ENCODE assay signal across 9 mouse cellular contexts in the genomic region with DNA sequence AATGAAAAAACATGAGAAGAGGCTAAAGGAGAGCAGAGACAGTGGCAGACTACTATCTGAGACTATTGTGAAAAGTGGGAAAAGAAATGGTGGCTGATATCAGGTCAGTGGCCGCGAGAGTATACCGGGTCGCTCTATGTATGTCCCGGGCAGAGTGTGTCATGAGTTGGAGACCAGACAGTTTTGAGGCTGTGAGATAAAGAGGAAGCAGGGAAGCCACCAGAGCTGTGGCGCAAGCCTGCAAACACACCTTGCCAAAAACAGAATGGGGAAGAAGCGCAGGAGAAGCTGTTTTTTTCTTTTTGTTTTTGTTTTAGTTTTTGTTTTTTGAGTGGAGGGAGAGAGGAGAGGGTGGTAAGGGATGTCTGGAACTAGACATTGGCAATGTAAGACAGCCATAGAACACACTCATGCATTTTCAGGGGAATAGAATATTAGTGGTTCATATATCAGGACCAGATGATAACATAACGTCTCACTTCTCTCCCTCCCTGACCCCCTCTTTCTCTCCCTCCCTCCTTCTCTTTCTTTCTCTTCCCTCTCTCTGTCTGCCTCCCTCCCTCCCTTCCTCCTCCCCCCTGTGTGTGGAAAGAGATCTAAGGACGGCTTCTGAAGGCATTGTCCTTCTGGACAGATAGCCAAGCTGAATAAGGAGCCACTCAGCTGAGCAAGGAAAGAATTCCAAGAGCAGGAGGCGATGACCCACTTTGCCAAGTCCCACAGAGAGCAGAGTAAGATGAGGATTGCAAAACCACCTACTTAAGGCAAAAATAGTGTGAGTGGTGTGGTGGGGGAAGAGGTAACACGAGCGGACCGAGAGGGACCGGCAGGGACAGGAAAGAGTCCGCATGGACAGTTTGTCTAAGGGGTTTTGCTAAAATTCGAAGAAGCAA.
A peak's percentile ranks its signal among the peaks of the same experiment; 100 is the strongest.
DNase-seq lines count a peak whose midpoint lies in the region; ATAC-seq and TF ChIP-seq lines count a peak whose summit lies in the region.
"Had no signal": no experiment of that assay in that cellular context is flagged by ENCODE, and none has a peak within 500 bp of the region (broad histone marks: within the 10 kb centered on the region; RNA-seq: fewer than 3 reads in every experiment).

No protein-coding gene starts in this region.

- no peak for TF ChIP-seq EP300 in stomach, postnatal 0 days (optimal IDR thresholded peaks at IDR 0.05)

- WGBS in stomach, embryonic 16.5 days = 73% methylated on average over 16 of the region's 16 CpGs
- 75% methylated on average over 16 of the region's 16 CpGs for WGBS in stomach, postnatal 0 days
- WGBS in lung, embryonic 16.5 days = 57% methylated on average over 16 of the region's 16 CpGs

- H3K4me1 ChIP-seq in stomach, embryonic 16.5 days (ENCODE audit: control insufficient read depth, insufficient read depth, low read length) = no peaks in the 10 kb centered on the region
- no peaks in the 10 kb centered on the region for H3K4me1 ChIP-seq in stomach, postnatal 0 days (replicated peaks; ENCODE audit: control insufficient read depth, insufficient read depth)
- H3K4me1 ChIP-seq in lung, embryonic 16.5 days (replicated peaks; ENCODE audit: control insufficient read depth, insufficient read depth, low read length) = peaks cover 4% of the 10 kb centered on the region; the same call in 1 of the 2 replicates
- H3K4me1 ChIP-seq: hindbrain, embryonic 15.5 days had no signal

- peak; percentile 27 for DNase-seq in gastrocnemius, postnatal 25 days
- DNase-seq in gastrocnemius, adult 8-10 months (ENCODE audit: low spot score in 2 of 2) = no peak
- DNase-seq in stomach, postnatal 0 days (ENCODE audit: low spot score) = no peak
- DNase-seq in adrenal gland, postnatal 14 days = no peak
- no peak for DNase-seq in embryo, embryonic 10.5 days (ENCODE audit: low spot score)

- H3K27ac ChIP-seq in stomach, embryonic 16.5 days (ENCODE audit: low read length) = no peak overlapping the region
- H3K27ac ChIP-seq in stomach, postnatal 0 days (replicated peaks) = no peak overlapping the region
- H3K27ac ChIP-seq in lung, embryonic 16.5 days (ENCODE audit: low read length) = no peak overlapping the region
- H3K27ac ChIP-seq: hindbrain, embryonic 15.5 days had no signal

- H3K4me3 ChIP-seq in stomach, embryonic 16.5 days (replicated peaks; ENCODE audit: low read length) = no peak overlapping the region
- H3K4me3 ChIP-seq in stomach, postnatal 0 days (ENCODE audit: low read depth, low read length) = no peak overlapping the region
- H3K4me3 ChIP-seq in lung, embryonic 16.5 days (ENCODE audit: low read length) = no peak overlapping the region
- H3K4me3 ChIP-seq: hindbrain, embryonic 15.5 days had no signal

- H3K9me3 ChIP-seq in stomach, embryonic 16.5 days (replicated peaks; ENCODE audit: control insufficient read depth, low read length) = no peaks in the 10 kb centered on the region
- no peaks in the 10 kb centered on the region for H3K9me3 ChIP-seq in stomach, postnatal 0 days (ENCODE audit: control insufficient read depth, low read length)
- H3K9me3 ChIP-seq in lung, embryonic 16.5 days (ENCODE audit: control insufficient read depth, low read length) = no peaks in the 10 kb centered on the region
- H3K9me3 ChIP-seq: hindbrain, embryonic 15.5 days had no signal

- peak overlapping the region; percentile 12; the same call in 1 of the 2 replicates for H3K4me2 ChIP-seq in stomach, embryonic 16.5 days (ENCODE audit: low read depth, low read length)
- H3K4me2 ChIP-seq in stomach, postnatal 0 days (replicated peaks; ENCODE audit: low read depth) = no peak overlapping the region
- H3K4me2 ChIP-seq in lung, embryonic 16.5 days (ENCODE audit: low read depth, low read length) = no peak overlapping the region
- H3K4me2 ChIP-seq: hindbrain, embryonic 15.5 days had no signal

- no peak overlapping the region for H3K9ac ChIP-seq in stomach, embryonic 16.5 days (ENCODE audit: low read length)
- no peak overlapping the region; the same call in 1 of the 2 replicates for H3K9ac ChIP-seq in stomach, postnatal 0 days (ENCODE audit: low read length)
- H3K9ac ChIP-seq in lung, embryonic 16.5 days (ENCODE audit: low read length) = no peak overlapping the region
- H3K9ac ChIP-seq: hindbrain, embryonic 15.5 days had no signal

- TF ChIP-seq CTCF in stomach, postnatal 0 days (IDR thresholded peaks at IDR 0.05; ENCODE audit: low read depth) = no peak

- no peak for ATAC-seq in stomach, embryonic 16.5 days (ENCODE audit: insufficient read depth, low FRiP score)
- no peak for ATAC-seq in stomach, postnatal 0 days (ENCODE audit: low FRiP score, low TSS enrichment)
- ATAC-seq in lung, embryonic 16.5 days (ENCODE audit: low read depth) = peak; percentile 43; the same call in 1 of the 2 replicates
- ATAC-seq in erythroid progenitor cell, adult 5-6 weeks (replicated peaks; ENCODE audit: low FRiP score, poor library complexity, severe bottlenecking) = no peak

- H3K36me3 ChIP-seq in stomach, embryonic 16.5 days (ENCODE audit: control insufficient read depth, insufficient read depth, low read length) = no peaks in the 10 kb centered on the region
- H3K36me3 ChIP-seq in stomach, postnatal 0 days (ENCODE audit: control insufficient read depth, insufficient read depth, low read length) = no peaks in the 10 kb centered on the region
- H3K36me3 ChIP-seq in lung, embryonic 16.5 days (ENCODE audit: control insufficient read depth, insufficient read depth, low read length) = no peaks in the 10 kb centered on the region
- H3K36me3 ChIP-seq: hindbrain, embryonic 15.5 days had no signal

- H3K27me3 ChIP-seq in stomach, embryonic 16.5 days (ENCODE audit: control insufficient read depth, insufficient read depth, low read length) = no peaks in the 10 kb centered on the region
- H3K27me3 ChIP-seq in stomach, postnatal 0 days (ENCODE audit: control insufficient read depth, insufficient read depth, low read length) = no peaks in the 10 kb centered on the region
- no peaks in the 10 kb centered on the region for H3K27me3 ChIP-seq in lung, embryonic 16.5 days (ENCODE audit: control insufficient read depth, insufficient read depth, low read depth, low read length)
- H3K27me3 ChIP-seq: hindbrain, embryonic 15.5 days had no signal
